Mouse (Mus musculus) thymus, adult 2 months (tissue): ENCODE measurements around the gene Otx2.

Experiments
- CTCF ChIP-seq: fragments of 200-500 bp; IDR thresholded peaks from 2 replicates; pipeline ENCODE4 v1.5.1; 2012; ENCODE audit warnings: mild to moderate bottlenecking, control low read depth, low read length, moderate library complexity, borderline replicate concordance; ENCODE audit not compliant: control insufficient read depth, poor library complexity, insufficient read depth; ENCODE audit errors: extremely low read depth
- POLR2A ChIP-seq: fragments of 200-500 bp; IDR thresholded peaks from 2 replicates; pipeline ENCODE4 v1.6.1; 2012; ENCODE audit warnings: mild to moderate bottlenecking, low read length, control low read depth, moderate library complexity; ENCODE audit not compliant: control insufficient read depth, poor library complexity, insufficient read depth; ENCODE audit errors: extremely low read depth

GRCm38 (mm10) chr14:48669541-48670257, 3.9 kb downstream of the Otx2 start:
- TF ChIP-seq POLR2A (no peak), CTCF (no peak)
